ENCODE assay signal across 7 mouse cellular contexts in the genomic region with DNA sequence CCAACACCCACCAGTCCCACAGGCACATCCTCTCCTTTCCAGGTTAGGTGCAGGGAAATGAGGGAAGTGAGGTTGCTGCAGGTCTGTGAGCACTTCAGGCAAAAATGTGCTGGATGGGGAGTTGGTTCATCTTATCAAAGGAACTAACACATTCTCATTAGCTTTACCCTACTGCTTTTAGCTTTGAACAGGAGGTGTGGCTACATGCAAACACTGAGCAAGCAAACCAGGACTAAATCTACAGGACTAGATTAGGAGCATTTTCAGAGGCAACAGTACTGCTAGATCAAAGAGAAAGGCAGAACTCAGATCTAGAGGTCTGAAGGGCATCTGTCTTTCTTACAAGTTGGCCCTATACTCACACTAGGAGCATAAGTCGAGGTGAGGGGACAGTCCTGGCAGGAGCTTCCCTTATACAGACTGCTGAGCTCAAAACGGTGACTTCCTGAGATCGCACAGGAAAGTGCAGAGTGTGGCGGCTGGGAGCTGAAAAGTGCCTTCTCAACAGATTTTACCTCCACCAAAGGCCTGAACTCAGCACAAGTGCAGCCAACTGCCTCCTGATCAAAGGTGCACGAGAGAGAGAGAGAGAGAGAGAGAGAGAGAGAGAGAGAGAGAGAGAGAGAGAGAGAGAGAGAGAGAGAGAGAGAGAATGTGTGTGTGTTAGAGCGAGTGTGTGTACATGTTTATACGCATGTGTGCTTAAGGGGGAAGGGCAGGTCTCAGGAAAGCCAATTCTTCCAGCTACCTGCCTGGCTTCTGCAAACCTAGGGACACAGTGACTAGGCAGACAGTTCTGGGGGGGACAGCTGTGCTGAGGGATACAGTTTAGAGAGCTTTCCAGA. TPM values are rescaled to one million over a fixed set of nuclear protein-coding genes. Genes with fewer than 3 reads are reported as not detected.
DNase-seq lines count a peak whose midpoint lies in the region; ATAC-seq and TF ChIP-seq lines count a peak whose summit lies in the region.

No protein-coding gene starts in this region.

- ATAC-seq in kidney, embryonic 16.5 days (ENCODE audit: low FRiP score, low TSS enrichment): no peak

- H3K4me2 ChIP-seq in kidney, embryonic 16.5 days (replicated peaks; ENCODE audit: low read depth, low read length): peak overlapping the region; percentile 84
- peak overlapping the region; percentile 94 for H3K4me2 ChIP-seq in myocyte (ENCODE audit: low read depth)

- H3K27me3 ChIP-seq in erythroblast, embryonic 14.5 days (ENCODE audit: control insufficient read depth): no peaks in the 10 kb centered on the region
- H3K27me3 ChIP-seq in kidney, embryonic 16.5 days (ENCODE audit: insufficient read depth, low read length): no peaks in the 10 kb centered on the region
- no peaks in the 10 kb centered on the region for H3K27me3 ChIP-seq in myocyte (ENCODE audit: control insufficient read depth, insufficient read depth, insufficient read length)

- intact Hi-C loops in left cerebral cortex, postnatal 4 days (cut with DNase I): no loop called here

- H3ac ChIP-seq in myocyte (ENCODE audit: control insufficient read depth, insufficient read length): no peak overlapping the region

- peak overlapping the region; percentile 83 for H3K4me3 ChIP-seq in erythroblast, embryonic 14.5 days (replicated peaks)
- peak overlapping the region; percentile 90 for H3K4me3 ChIP-seq in kidney, embryonic 16.5 days (ENCODE audit: low read length)
- peak overlapping the region; percentile 68 for H3K4me3 ChIP-seq in myocyte

- DNase-seq in testis, postnatal 10 days (ENCODE audit: low spot score): peak; percentile 32
- no peak for DNase-seq in testis, postnatal 14 days (ENCODE audit: low spot score)
- no peak for DNase-seq in embryo, embryonic 10.5 days (ENCODE audit: low spot score)
- DNase-seq in left cerebral cortex, postnatal 4 days: no peak

- peaks cover 55% of the 10 kb centered on the region for H3K36me3 ChIP-seq in erythroblast, embryonic 14.5 days (ENCODE audit: control insufficient read depth)
- H3K36me3 ChIP-seq in kidney, embryonic 16.5 days (ENCODE audit: insufficient read depth, low read length): peaks cover 17% of the 10 kb centered on the region
- peaks cover 17% of the 10 kb centered on the region for H3K36me3 ChIP-seq in myocyte (ENCODE audit: control insufficient read depth, insufficient read depth)

- H3K9ac ChIP-seq in kidney, embryonic 16.5 days (replicated peaks; ENCODE audit: low read length): peak overlapping the region; percentile 40

- H3K9me3 ChIP-seq in erythroblast, embryonic 14.5 days (ENCODE audit: control insufficient read depth, low read length): no peaks in the 10 kb centered on the region
- H3K9me3 ChIP-seq in kidney, embryonic 16.5 days (ENCODE audit: low read length): no peaks in the 10 kb centered on the region

- 28% methylated on average over 7 of the region's 7 CpGs for WGBS in kidney, embryonic 16.5 days

- no peak for TF ChIP-seq POLR2A in myocyte (IDR thresholded peaks at IDR 0.05; ENCODE audit: insufficient read length, low read depth)

- H3K79me2 ChIP-seq in myocyte (ENCODE audit: control insufficient read depth, insufficient read depth): peaks cover 67% of the 10 kb centered on the region

- peak overlapping the region; percentile 85 for H3K27ac ChIP-seq in kidney, embryonic 16.5 days (ENCODE audit: low read length)

- peaks cover 83% of the 10 kb centered on the region for H3K4me1 ChIP-seq in erythroblast, embryonic 14.5 days (ENCODE audit: control insufficient read depth)
- peaks cover 39% of the 10 kb centered on the region for H3K4me1 ChIP-seq in kidney, embryonic 16.5 days (ENCODE audit: insufficient read depth, low read length)

TF ChIP-seq in myocyte, 11 proteins besides CTCF, POLR2A, EP300 and RAD21:
- TF ChIP-seq POLR2AphosphoS2 (IDR thresholded peaks at IDR 0.05; ENCODE audit: insufficient read length, low read depth) (no peak), MYOD1 (IDR thresholded peaks at IDR 0.05; ENCODE audit: control insufficient read depth in 1 of 3, insufficient read length in 2 of 3, low read depth in 2 of 3) (no peak), SRF (IDR thresholded peaks at IDR 0.05; ENCODE audit: control insufficient read depth, insufficient read length, low read depth) (no peak), TCF12 (IDR thresholded peaks at IDR 0.05; ENCODE audit: insufficient read depth, poor library complexity, severe bottlenecking) (no peak), CEBPB (IDR thresholded peaks at IDR 0.05; ENCODE audit: insufficient read depth, poor library complexity, severe bottlenecking) (no peak), MAX (IDR thresholded peaks at IDR 0.05; ENCODE audit: low read depth) (no peak), TCF3 (IDR thresholded peaks at IDR 0.05; ENCODE audit: insufficient read length, low read depth) (no peak), REST (IDR thresholded peaks at IDR 0.05; ENCODE audit: insufficient read depth, insufficient read length) (no peak), USF1 (IDR thresholded peaks at IDR 0.05; ENCODE audit: low read depth) (no peak), E2F4 (IDR thresholded peaks at IDR 0.05; ENCODE audit: insufficient read depth) (no peak), MYOG (IDR thresholded peaks at IDR 0.05; ENCODE audit: control insufficient read depth in 1 of 3, insufficient read depth in 1 of 3, insufficient read length in 2 of 3, low read depth in 2 of 3) (no peak)

RNA-seq across cellular contexts. Expression of a gene that starts 2.3 kb away (rescaled TPM):
- 18.3 and 20.4 TPM in 2 replicates for polyA plus RNA-seq in erythroblast, embryonic 14.5 days (2012)
- polyA plus RNA-seq in kidney, embryonic 16.5 days (2015; fragmentation: Nextera tagmentation; extraction: Ambion mirVana): 24.3 and 25.4 TPM in 2 replicates
- 43.1 TPM for polyA plus RNA-seq in myocyte (2012; fragmentation: generic; extraction: Trizol)
- 10 to 100 TPM; 83.3 to 85.8 TPM for total RNA-seq in left cerebral cortex, postnatal 4 days (2021)

RNA-seq across cellular contexts. Expression of a gene that starts 6.1 kb away (rescaled TPM):
- polyA plus RNA-seq in erythroblast, embryonic 14.5 days (2012): 19.3 and 22.9 TPM in 2 replicates
- polyA plus RNA-seq in kidney, embryonic 16.5 days (2015; fragmentation: Nextera tagmentation; extraction: Ambion mirVana): 38.9 and 39.3 TPM in 2 replicates
- polyA plus RNA-seq in myocyte (2012; fragmentation: generic; extraction: Trizol): 29.9 TPM
- total RNA-seq in left cerebral cortex, postnatal 4 days (2021): 10 to 100 TPM; 37.5 to 38.0 TPM

RNA-seq across cellular contexts. Expression of a gene that starts 12.5 kb away (rescaled TPM):
- polyA plus RNA-seq in erythroblast, embryonic 14.5 days (2012): 0.03 and 0.06 TPM in 2 replicates
- polyA plus RNA-seq in kidney, embryonic 16.5 days (2015; fragmentation: Nextera tagmentation; extraction: Ambion mirVana): 26.8 and 27.3 TPM in 2 replicates
- polyA plus RNA-seq in myocyte (2012; fragmentation: generic; extraction: Trizol): 56.9 TPM
- 1 to 10 TPM; 6.1 to 8.3 TPM for total RNA-seq in left cerebral cortex, postnatal 4 days (2021)

RNA-seq across cellular contexts. Expression of a gene that starts 13.4 kb away (rescaled TPM):
- polyA plus RNA-seq in erythroblast, embryonic 14.5 days (2012): 9.6 and 12.2 TPM in 2 replicates
- polyA plus RNA-seq in kidney, embryonic 16.5 days (2015; fragmentation: Nextera tagmentation; extraction: Ambion mirVana): 164 and 174 TPM in 2 replicates
- 117 TPM for polyA plus RNA-seq in myocyte (2012; fragmentation: generic; extraction: Trizol)
- total RNA-seq in left cerebral cortex, postnatal 4 days (2021): 100 to 1,000 TPM; 144 to 168 TPM

RNA-seq across cellular contexts. Expression of a gene that starts 16.9 kb away (rescaled TPM):
- polyA plus RNA-seq in erythroblast, embryonic 14.5 days (2012): not detected in 2 replicates
- polyA plus RNA-seq in kidney, embryonic 16.5 days (2015; fragmentation: Nextera tagmentation; extraction: Ambion mirVana): 0.51 and 0.73 TPM in 2 replicates
- polyA plus RNA-seq in myocyte (2012; fragmentation: generic; extraction: Trizol): 4.6 TPM
- total RNA-seq in left cerebral cortex, postnatal 4 days (2021): 1 to 10 TPM; 1.0 to 2.9 TPM

Comparison
In these comparisons a context has a peak if more than half of its experiments do, and no peak if none do; other contexts are left out.
1. RNA of a gene that starts 12.5 kb away (polyA plus RNA-seq): 56.9 TPM in myocyte (single experiment) and 26.8 to 27.3 TPM in kidney, embryonic 16.5 days; 0.03 to 0.06 TPM in erythroblast, embryonic 14.5 days; every median in the first group is over 10 times any median in the second.
2. Peak in every context shown above with its lines, with median percentiles within 50 percentile points of each other: H3K4me3 ChIP-seq.